Mouse (Mus musculus): ENCODE measurements around the gene Pla2r1. TPM values are rescaled to one million over a fixed set of nuclear protein-coding genes. Genes with fewer than 3 reads are reported as not detected.

Pla2r1 gene
- polyA plus RNA-seq, 1 experiment from 2014 or later, result 1.1 TPM

- H3K4me2 ChIP-seq (ENCODE audit: low read depth, severe bottlenecking), result no peak overlapping the region
- ATAC-seq (ENCODE audit: insufficient number of reproducible peaks, low FRiP score, low TSS enrichment, low read depth), result no peak
- 87% methylated on average over 7 of the region's 7 CpGs for WGBS
- no peak for DNase-seq (ENCODE audit: low spot score)
- no peak overlapping the region for H3K27ac ChIP-seq (replicated peaks; ENCODE audit: low read depth, low read length)
- no peaks in the 10 kb centered on the region for H3K9me3 ChIP-seq (ENCODE audit: control insufficient read depth, low read length)
- no peak overlapping the region for H3K4me3 ChIP-seq (ENCODE audit: low read depth, low read length)
- no peak overlapping the region for H3K9ac ChIP-seq (ENCODE audit: low read length)
- no peaks in the 10 kb centered on the region for H3K27me3 ChIP-seq (ENCODE audit: control insufficient read depth, insufficient read depth, low read length)
- no peaks in the 10 kb centered on the region for H3K4me1 ChIP-seq (ENCODE audit: control insufficient read depth, insufficient read depth, low read length)
- no peaks in the 10 kb centered on the region for H3K36me3 ChIP-seq (ENCODE audit: control insufficient read depth, insufficient read depth, low read length)
Measured at GRCm38 (mm10) chr2:60367871-60368270, 185.2 kb downstream of the Pla2r1 start.

Other genes starting within 250 kb of the Pla2r1 start
- gene Ly75, start 170.0 kb downstream of the Pla2r1 start, polyA plus RNA-seq (2014; fragmentation: Nextera tagmentation; extraction: Ambion mirVana), result 6.3 and 6.7 TPM in 2 replicates
- gene Itgb6, start 169.3 kb upstream of the Pla2r1 start, polyA plus RNA-seq (2014; fragmentation: Nextera tagmentation; extraction: Ambion mirVana), result 0.61 and 0.79 TPM in 2 replicates